Mouse (Mus musculus) MEL (cell line): Measurements from ENCODE around the gene Spata21.

ENCODE experiments used
- CTCF ChIP-seq, 3 experiments: IDR thresholded peaks in 2 of 3; conservative IDR thresholded peaks in 1 of 3; 2 replicates each; pipeline ENCODE4 v1.5.1; 2011 to 2012; ENCODE audit warnings: low read length in 3 of 3, low read depth in 2 of 3, mild to moderate bottlenecking in 2 of 3, improper control_type of control experiment in 1 of 3, inconsistent platforms in 1 of 3, mixed read lengths in 1 of 3, moderate library complexity in 1 of 3; ENCODE audit not compliant: control insufficient read depth in 1 of 3, insufficient read depth in 1 of 3, poor library complexity in 1 of 3, severe bottlenecking in 1 of 3
- GATA1 ChIP-seq: IDR thresholded peaks from 2 replicates; pipeline ENCODE4 v1.6.1; 2011; ENCODE audit warnings: low read depth, low read length, improper control_type of control experiment
- MAX ChIP-seq: IDR thresholded peaks from 2 replicates; pipeline ENCODE4 v1.6.1; 2011; ENCODE audit warnings: low read length, improper control_type of control experiment
- POLR2A ChIP-seq, 2 experiments: IDR thresholded peaks; 2 replicates each; pipeline ENCODE4 v1.6.1; 2011 to 2012; ENCODE audit warnings: low read length in 2 of 2, mild to moderate bottlenecking in 2 of 2, control low read depth in 1 of 2, improper control_type of control experiment in 1 of 2, low read depth in 1 of 2, moderate library complexity in 1 of 2; ENCODE audit not compliant: control insufficient read depth in 1 of 2, insufficient read depth in 1 of 2, poor library complexity in 1 of 2
- RCOR1 ChIP-seq: IDR thresholded peaks from 2 replicates; pipeline ENCODE4 v1.6.1; 2012; ENCODE audit warnings: low read depth, mild to moderate bottlenecking, inconsistent platforms, low read length, improper control_type of control experiment
- UBTF ChIP-seq: IDR thresholded peaks from 2 replicates; pipeline ENCODE4 v1.6.1; 2012; ENCODE audit warnings: low read depth, mild to moderate bottlenecking, inconsistent platforms, low read length, improper control_type of control experiment, moderate library complexity, borderline replicate concordance; ENCODE audit not compliant: insufficient read depth
- USF1 ChIP-seq: IDR thresholded peaks from 2 replicates; pipeline ENCODE4 v1.6.1; 2014; ENCODE audit warnings: low read depth, mild to moderate bottlenecking, inconsistent platforms, low read length, improper control_type of control experiment, moderate library complexity

DNA sequence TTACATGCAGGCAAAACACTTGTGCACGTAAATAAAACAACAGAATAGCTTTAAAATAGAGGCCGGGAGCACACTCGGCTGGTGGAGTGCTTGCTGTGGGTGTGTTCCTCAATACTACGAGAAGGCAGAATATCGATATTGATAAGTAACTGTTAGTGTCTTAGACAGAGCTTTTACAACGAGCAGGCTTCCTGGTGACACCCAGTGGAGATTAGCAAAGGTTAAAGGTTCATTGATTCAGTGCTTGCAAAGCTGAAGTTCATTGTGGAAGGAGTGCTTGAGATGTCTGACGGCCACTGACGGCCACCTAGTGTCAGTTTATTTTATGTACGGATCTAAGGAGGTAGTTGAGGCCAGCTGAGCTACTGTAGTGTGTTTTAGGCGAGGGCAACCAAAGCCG is 71.0 kb downstream of the Spata21 start:
- TF ChIP-seq POLR2A (IDR thresholded peaks at IDR 0.05; ENCODE audit: control insufficient read depth in 1 of 2, insufficient read depth in 1 of 2, low read depth in 1 of 2, low read length in 2 of 2, poor library complexity in 1 of 2) (no peak), CTCF (IDR thresholded peaks at IDR 0.05 in 2 of 3, conservative IDR thresholded peaks at IDR 0.05 in 1 of 3; ENCODE audit: control insufficient read depth in 1 of 3, insufficient read depth in 1 of 3, low read depth in 2 of 3, low read length in 3 of 3, poor library complexity in 1 of 3, severe bottlenecking in 1 of 3) (no peak), MAX (no peak), GATA1 (no peak), UBTF (no peak), USF1 (no peak), RCOR1 (no peak)
